Mouse (Mus musculus) Patski (cell line): ENCODE data around the gene Hsd3b7. TPM values are rescaled to one million over a fixed set of nuclear protein-coding genes. Genes with fewer than 3 reads are reported as not detected.
"Not testable (repeated sequence)": the region's sequence is repeated elsewhere in the genome, so short reads cannot be mapped to it uniquely, and the experiment has no call there.

Experiments
- ATAC-seq: fragments of 100-300 bp; one replicate; pipeline ENCODE4 v1.8.0; 2021
- CTCF ChIA-PET: fragments of 350-600 bp; sonication (Branson Sonifier 250); formaldehyde crosslinking; loops from one replicate; lab custom pipeline; 2022; ENCODE audit warnings: inconsistent platforms; lab: Charles Lee
- POLR2A ChIA-PET: fragments of 350-600 bp; sonication (Branson Sonifier 250); formaldehyde crosslinking; loops from one replicate; lab custom pipeline; 2022; ENCODE audit warnings: antibody characterized with exemption, inconsistent platforms; lab: Charles Lee
- DNase-seq: peaks from one replicate; pipeline ENCODE4 v3.0.0-alpha.2; 2011; ENCODE audit warnings: low read depth, low spot score
- H3K27me3 ChIP-seq: fragments of 371-371 bp; one replicate; pipeline ENCODE4 v1.5.1; 2021
- CTCF ChIP-seq: fragments of 100-300 bp; IDR thresholded peaks from one replicate; pipeline ENCODE4 v1.5.1; 2021
- in situ Hi-C: fragments of 300-500 bp; cut with MboI; formaldehyde crosslinking; loops from 3 replicates; pipeline ENCODE4 v1.11.1; 2018; ENCODE audit warnings: low pct_unique_long_range_greater_than_20kb, mixed read lengths
- polyA plus RNA-seq: library from polyadenylated mRNA; unstranded; gene quantifications from one replicate; pipeline ENCODE4 v1.2.3, GENCODE M21; 2021

Hsd3b7 gene
- polyA plus RNA-seq, 1 experiment from 2014 or later, result 30.1 TPM

- ATAC-seq (no peak), DNase-seq (no peak)
- in situ Hi-C loops, result no loop called here
- ChIA-PET CTCF (no interaction called here), POLR2A (no interaction called here)
- no peak for TF ChIP-seq CTCF
- no peaks in the 10 kb centered on the region for H3K27me3 ChIP-seq
Measured at GRCm38 (mm10) chr7:127835550-127835949, 35.1 kb downstream of the Hsd3b7 start.

GRCm38 (mm10) chr7:127837473-127837872 lies 37.1 kb downstream of the Hsd3b7 start:
- no peak for DNase-seq
- TF ChIP-seq CTCF, result no peak
- no peak for ATAC-seq
- POLR2A ChIA-PET, result no interaction called here
- no peaks in the 10 kb centered on the region for H3K27me3 ChIP-seq
- in situ Hi-C loops, result no loop called here
- CTCF ChIA-PET, result no interaction called here

- DNase-seq, CTCF ChIA-PET, POLR2A ChIA-PET, ATAC-seq, in situ Hi-C loops, H3K27me3 ChIP-seq: not testable (repeated sequence)
Measured at GRCm38 (mm10) chr7:127837878-127838277, 37.5 kb downstream of the Hsd3b7 start.

- in situ Hi-C loops, ATAC-seq, DNase-seq, H3K27me3 ChIP-seq: not testable (repeated sequence)
- CTCF ChIA-PET, result interaction anchor here (2.0 kb wide), 1 partner anchor 10 kb away, joined by 6 read pairs; no protein-coding TSS in a partner anchor
- POLR2A ChIA-PET, result interaction anchor here (0.9 to 1.8 kb wide), 2 partner anchors 10 to 63 kb away, joined by 3 to 5 read pairs; partner anchors contain the start of gene Setd1a
Measured at GRCm38 (mm10) chr7:127840031-127840430, 39.6 kb downstream of the Hsd3b7 start.

GRCm38 (mm10) chr7:127840886-127841285 lies 40.5 kb downstream of the Hsd3b7 start:
- in situ Hi-C loops, result no loop called here
- TF ChIP-seq CTCF, result no peak
- ChIA-PET POLR2A (interaction anchor here (0.7 to 1.8 kb wide), 5 partner anchors 9 to 92 kb away, joined by 3 to 5 read pairs (median 3); partner anchors contain the start of gene Setd1a), CTCF (interaction anchor here (2.0 kb wide), 1 partner anchor 9 kb away, joined by 6 read pairs; no protein-coding TSS in a partner anchor)
- H3K27me3 ChIP-seq, result no peaks in the 10 kb centered on the region
- DNase-seq (no peak), ATAC-seq (peak; percentile 13)

GRCm38 (mm10) chr7:127841340-127842000 lies 41.1 kb downstream of the Hsd3b7 start:
- in situ Hi-C loops, result no loop called here
- DNase-seq (peak; percentile 66), ATAC-seq (peak; percentile 70)
- no peaks in the 10 kb centered on the region for H3K27me3 ChIP-seq
- CTCF ChIA-PET, result interaction anchor here (2.0 kb wide), 1 partner anchor 8 kb away, joined by 6 read pairs; no protein-coding TSS in a partner anchor
- TF ChIP-seq CTCF, result no peak
- POLR2A ChIA-PET, result interaction anchor here (0.7 to 1.8 kb wide), 4 partner anchors 33 to 91 kb away, joined by 3 to 5 read pairs (median 4); partner anchors contain the start of gene Setd1a

- H3K27me3 ChIP-seq, result no peaks in the 10 kb centered on the region
- ChIA-PET CTCF (no interaction called here), POLR2A (interaction anchor here (1.7 kb wide), 1 partner anchor 41 kb away, joined by 4 read pairs; no protein-coding TSS in a partner anchor)
- TF ChIP-seq CTCF, result no peak
- in situ Hi-C loops, result no loop called here
- ATAC-seq, result peak; percentile 68
- DNase-seq, result peak; percentile 38
Measured at GRCm38 (mm10) chr7:127842001-127842718, 41.8 kb downstream of the Hsd3b7 start.

- H3K27me3 ChIP-seq, result no peaks in the 10 kb centered on the region
- ATAC-seq, result no peak
- no peak for DNase-seq
- ChIA-PET CTCF (interaction anchor here (1.5 to 2.0 kb wide), 3 partner anchors 10 to 20 kb away, joined by 4 to 6 read pairs (median 5); no protein-coding TSS in a partner anchor), POLR2A (interaction anchor here (0.7 kb wide), 1 partner anchor 10 kb away, joined by 3 read pairs; no protein-coding TSS in a partner anchor)
- no peak for TF ChIP-seq CTCF
- in situ Hi-C loops, result no loop called here
Measured at GRCm38 (mm10) chr7:127849973-127850875, 49.8 kb downstream of the Hsd3b7 start.

GRCm38 (mm10) chr7:127850906-127851305 lies 50.5 kb downstream of the Hsd3b7 start:
- CTCF ChIA-PET, result interaction anchor here (2.0 kb wide), 2 partner anchors 10 to 20 kb away, joined by 4 to 6 read pairs; no protein-coding TSS in a partner anchor

More at GRCm38 (mm10) chr7:127850906-127851305, 50.5 kb downstream of the Hsd3b7 start:
- POLR2A ChIA-PET, result no interaction called here
- H3K27me3 ChIP-seq, result no peaks in the 10 kb centered on the region
- DNase-seq (no peak), ATAC-seq (no peak)
- no peak for TF ChIP-seq CTCF
- in situ Hi-C loops, result no loop called here

Other genes with a start within 250 kb of the Hsd3b7 start
- not detected for gene Tmem265, start 239.2 kb upstream of the Hsd3b7 start, polyA plus RNA-seq
- 48.6 TPM for gene Phkg2, start 227.3 kb upstream of the Hsd3b7 start, polyA plus RNA-seq
- 22.0 TPM for gene Ccdc189, start 212.0 kb upstream of the Hsd3b7 start, polyA plus RNA-seq
- 42.7 TPM for gene Rnf40, start 211.8 kb upstream of the Hsd3b7 start, polyA plus RNA-seq
- gene Zfp629, start 184.8 kb upstream of the Hsd3b7 start, polyA plus RNA-seq, result 20.6 TPM
- gene Bcl7c, start 91.7 kb upstream of the Hsd3b7 start, polyA plus RNA-seq, result 53.6 TPM
- 10.8 TPM for gene Ctf1, start 87.9 kb upstream of the Hsd3b7 start, polyA plus RNA-seq
- 0.09 TPM for gene Ctf2, start 68.4 kb upstream of the Hsd3b7 start, polyA plus RNA-seq
- gene Fbxl19, start 56.1 kb upstream of the Hsd3b7 start, polyA plus RNA-seq, result 38.6 TPM
- 25.8 TPM for gene Orai3, start 30.8 kb upstream of the Hsd3b7 start, polyA plus RNA-seq
- gene Setd1a, start 23.9 kb upstream of the Hsd3b7 start, polyA plus RNA-seq, result 30.0 TPM
- 4.5 TPM for gene Gm49388, start 15.0 kb upstream of the Hsd3b7 start, polyA plus RNA-seq
- gene Stx4a, start 23.7 kb downstream of the Hsd3b7 start, polyA plus RNA-seq, result 133 TPM
- gene Stx1b, start 23.9 kb downstream of the Hsd3b7 start, polyA plus RNA-seq, result 0.23 TPM
- gene Zfp646, start 75.6 kb downstream of the Hsd3b7 start, polyA plus RNA-seq, result 22.3 TPM
- 8.9 TPM for gene Zfp668, start 76.2 kb downstream of the Hsd3b7 start, polyA plus RNA-seq
- 0.45 TPM for gene Prss53, start 90.4 kb downstream of the Hsd3b7 start, polyA plus RNA-seq
- not detected for gene Gm21974, start 94.8 kb downstream of the Hsd3b7 start, polyA plus RNA-seq
- gene Vkorc1, start 95.0 kb downstream of the Hsd3b7 start, polyA plus RNA-seq, result 77.0 TPM
- 75.7 TPM for gene Bckdk, start 103.5 kb downstream of the Hsd3b7 start, polyA plus RNA-seq
- gene Kat8, start 111.9 kb downstream of the Hsd3b7 start, polyA plus RNA-seq, result 22.1 TPM
- 0.05 TPM for gene Prss8, start 129.5 kb downstream of the Hsd3b7 start, polyA plus RNA-seq
- 6.8 TPM for gene Prss36, start 146.1 kb downstream of the Hsd3b7 start, polyA plus RNA-seq
- 469 TPM for gene Fus, start 166.9 kb downstream of the Hsd3b7 start, polyA plus RNA-seq
- gene Pycard, start 193.3 kb downstream of the Hsd3b7 start, polyA plus RNA-seq, result 0.10 TPM
- 0.17 TPM for gene Trim72, start 203.3 kb downstream of the Hsd3b7 start, polyA plus RNA-seq